Mouse (Mus musculus): ENCODE data around the gene Bcl2l14.
A peak's percentile ranks its signal among the peaks of the same experiment; 100 is the strongest.

Gene Bcl2l14

GRCm38 (mm10) chr6:134442219-134442618, 46.1 kb downstream of the Bcl2l14 start:
- no peak for DNase-seq (ENCODE audit: extremely low read depth, insufficient read length, low spot score)

GRCm38 (mm10) chr6:134443198-134443904, 47.2 kb downstream of the Bcl2l14 start:
- DNase-seq (ENCODE audit: extremely low read depth, insufficient read length, low spot score) = no peak

GRCm38 (mm10) chr6:134443925-134444324, 47.8 kb downstream of the Bcl2l14 start:
- DNase-seq (ENCODE audit: extremely low read depth, insufficient read length, low spot score) = no peak

DNA sequence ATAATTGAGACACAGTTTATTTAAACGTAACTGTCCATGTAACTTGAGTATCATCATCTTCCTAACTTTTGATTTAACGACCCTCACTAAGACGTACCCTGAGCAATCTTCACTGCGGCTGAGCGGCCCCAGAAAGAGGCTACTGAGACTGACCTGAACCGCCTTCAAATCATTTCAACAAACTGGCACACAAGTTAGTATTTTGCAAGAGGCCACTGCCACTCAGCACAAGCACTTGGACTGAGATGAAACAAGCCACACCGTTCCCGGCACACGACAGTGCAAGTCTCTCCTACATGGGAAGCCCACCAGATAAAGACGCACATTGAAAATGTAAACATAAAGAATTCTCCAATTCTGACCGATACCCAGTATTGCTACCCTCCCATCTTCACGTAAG, 52.3 kb downstream of the Bcl2l14 start:
- no peak for DNase-seq (ENCODE audit: extremely low read depth, insufficient read length, low spot score)

- DNase-seq (ENCODE audit: extremely low read depth, insufficient read length, low spot score) = no peak
These were observed 53.8 kb downstream of the Bcl2l14 start for GRCm38 (mm10) chr6:134449958-134450357.

DNA sequence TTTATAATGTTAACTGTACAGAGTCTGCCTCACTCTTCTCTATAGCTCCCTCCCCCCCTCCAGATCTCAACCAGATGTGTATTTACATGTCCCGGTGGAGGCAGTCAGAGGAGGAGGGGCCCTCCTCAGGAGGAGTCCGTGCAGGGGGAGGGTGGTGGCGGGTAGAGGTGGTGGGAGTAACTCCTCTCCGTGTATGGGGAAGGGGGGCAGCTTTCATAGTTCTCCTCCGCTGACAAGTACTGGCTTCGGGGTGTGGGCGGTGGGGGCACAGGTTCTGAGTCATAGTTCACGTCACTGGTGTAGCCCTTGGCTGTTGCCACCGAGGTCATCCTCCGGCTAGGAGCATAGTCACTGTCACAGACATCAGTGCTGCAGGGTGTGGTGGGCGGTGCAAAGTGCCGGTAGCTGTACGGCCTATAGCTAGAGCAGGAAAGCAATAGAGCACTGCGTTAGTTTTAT, 54.6 kb downstream of the Bcl2l14 start:
- DNase-seq (ENCODE audit: extremely low read depth, insufficient read length, low spot score) = no peak

GRCm38 (mm10) chr6:134454093-134454492, 58.0 kb downstream of the Bcl2l14 start:
- no peak for DNase-seq (ENCODE audit: extremely low read depth, insufficient read length, low spot score)

- no peak for DNase-seq (ENCODE audit: extremely low read depth, insufficient read length, low spot score)
These were observed 62.3 kb downstream of the Bcl2l14 start for GRCm38 (mm10) chr6:134458376-134458775.

GRCm38 (mm10) chr6:134461175-134461574, 65.1 kb downstream of the Bcl2l14 start:
- no peak for DNase-seq (ENCODE audit: extremely low read depth, insufficient read length, low spot score)

GRCm38 (mm10) chr6:134466671-134467229, 70.6 kb downstream of the Bcl2l14 start:
- no peak for DNase-seq (ENCODE audit: extremely low read depth, insufficient read length, low spot score)

GRCm38 (mm10) chr6:134469297-134469696, 73.2 kb downstream of the Bcl2l14 start:
- no peak for DNase-seq (ENCODE audit: extremely low read depth, insufficient read length, low spot score)

DNA sequence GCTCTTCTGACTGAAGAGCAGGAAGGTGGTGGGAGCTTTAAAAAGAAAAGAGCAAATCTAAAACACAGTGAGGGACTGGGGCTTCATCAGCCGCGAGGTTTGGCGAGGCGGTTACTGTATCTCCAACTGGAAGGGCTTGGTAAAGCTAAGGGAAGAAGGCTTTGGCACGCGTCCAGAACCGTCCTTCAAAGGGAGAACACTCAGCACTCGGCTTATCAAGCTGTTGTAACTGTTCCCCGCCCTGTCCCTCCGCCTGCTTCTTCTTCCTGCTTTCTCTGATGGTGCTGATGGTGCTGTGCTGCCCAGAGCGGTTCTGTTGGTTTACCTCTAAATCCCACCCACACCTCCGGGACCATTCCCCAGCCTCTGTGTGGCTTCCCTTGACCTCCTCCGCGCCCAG, 74.7 kb downstream of the Bcl2l14 start:
- no peak for DNase-seq (ENCODE audit: extremely low read depth, insufficient read length, low spot score)

GRCm38 (mm10) chr6:134473143-134473561, 77.0 kb downstream of the Bcl2l14 start:
- peak; percentile 56 for DNase-seq (ENCODE audit: extremely low read depth, insufficient read length, low spot score)

- DNase-seq (ENCODE audit: extremely low read depth, insufficient read length, low spot score) = no peak
These were observed 83.4 kb downstream of the Bcl2l14 start for GRCm38 (mm10) chr6:134479481-134479880.

GRCm38 (mm10) chr6:134486318-134486717, 90.2 kb downstream of the Bcl2l14 start:
- DNase-seq (ENCODE audit: extremely low read depth, insufficient read length, low spot score) = no peak
